Mouse (Mus musculus) fibroblast of lung, adult 2 months (primary cell): ENCODE results near the gene Caskin1.

Experiments used
- DNase-seq: peaks from one replicate; pipeline ENCODE4 v3.0.0-alpha.2; 2011; ENCODE audit warnings: low read depth

Caskin1 gene

DNA sequence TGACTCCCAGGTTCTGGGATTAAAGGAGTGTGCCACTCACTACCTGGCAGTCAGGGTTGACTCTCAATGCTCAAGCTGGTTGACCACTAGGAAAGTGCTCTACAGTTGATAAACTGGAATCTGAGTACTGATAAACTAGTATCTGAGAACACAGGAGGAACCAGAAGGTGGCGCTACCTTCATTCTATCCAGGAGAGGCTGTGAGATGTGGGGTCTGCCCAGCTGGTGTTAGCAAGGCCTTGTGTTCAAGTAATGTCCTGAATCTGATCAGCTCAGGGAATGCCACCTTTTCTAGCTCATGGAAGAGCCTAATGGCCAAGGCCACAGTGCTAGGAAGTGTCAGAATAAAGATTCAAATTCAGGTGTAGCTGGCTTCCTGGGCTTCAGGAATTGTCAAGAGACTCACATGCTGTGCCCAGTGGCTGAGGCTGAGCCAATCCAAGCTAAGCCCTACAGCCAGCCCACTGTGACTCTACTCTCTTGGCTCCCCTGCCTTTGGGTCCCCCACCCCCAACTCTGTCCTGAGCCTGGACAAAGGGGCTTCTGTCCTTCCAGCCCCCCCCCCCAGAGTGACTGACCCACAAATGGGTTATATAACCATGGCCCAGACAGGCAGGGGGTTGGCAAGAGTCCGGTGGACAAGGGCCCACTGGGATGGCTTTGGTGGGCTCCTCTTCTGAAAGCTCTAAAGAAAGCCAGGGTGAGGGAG is 6.4 kb downstream of the Caskin1 start:
- no peak for DNase-seq

DNA sequence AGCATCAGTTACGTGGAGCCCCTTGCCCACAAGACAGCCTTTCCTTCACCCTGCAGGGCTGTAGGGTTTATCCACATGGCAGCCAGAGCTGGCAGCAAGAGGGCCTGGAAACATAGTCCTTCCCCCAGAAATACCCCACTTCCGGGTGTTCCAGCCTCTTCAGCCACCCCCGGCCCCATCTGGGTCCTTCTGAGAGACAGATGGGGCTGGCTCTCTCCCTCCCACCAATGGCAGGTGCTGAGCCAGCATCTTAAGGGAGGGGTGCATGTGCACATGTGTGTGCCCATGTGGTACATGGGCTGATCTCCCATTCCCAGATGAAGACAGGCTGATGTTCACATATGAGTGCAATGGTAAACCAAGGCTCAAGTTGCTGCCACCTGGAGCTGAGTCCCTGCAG is 7.0 kb downstream of the Caskin1 start:
- DNase-seq, result no peak

DNA sequence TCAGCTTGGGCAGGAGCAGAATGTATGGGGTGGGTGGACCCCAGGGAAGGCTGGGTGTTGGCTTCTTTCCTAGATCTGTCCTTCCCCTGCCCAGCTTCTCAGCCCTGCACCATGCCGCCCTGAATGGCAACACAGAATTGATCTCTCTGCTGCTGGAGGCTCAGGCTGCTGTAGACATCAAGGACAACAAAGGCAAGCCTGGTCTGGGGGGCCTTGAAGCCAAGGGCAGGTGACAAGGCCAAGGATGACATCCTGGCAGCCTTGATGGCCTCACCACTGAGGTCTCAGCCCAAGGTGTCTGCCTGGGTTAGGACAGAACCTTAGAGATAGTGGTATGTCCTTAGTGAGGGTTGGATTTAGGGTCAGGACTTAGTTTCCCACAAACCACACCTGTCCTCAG is 7.6 kb downstream of the Caskin1 start:
- DNase-seq, result no peak

DNA sequence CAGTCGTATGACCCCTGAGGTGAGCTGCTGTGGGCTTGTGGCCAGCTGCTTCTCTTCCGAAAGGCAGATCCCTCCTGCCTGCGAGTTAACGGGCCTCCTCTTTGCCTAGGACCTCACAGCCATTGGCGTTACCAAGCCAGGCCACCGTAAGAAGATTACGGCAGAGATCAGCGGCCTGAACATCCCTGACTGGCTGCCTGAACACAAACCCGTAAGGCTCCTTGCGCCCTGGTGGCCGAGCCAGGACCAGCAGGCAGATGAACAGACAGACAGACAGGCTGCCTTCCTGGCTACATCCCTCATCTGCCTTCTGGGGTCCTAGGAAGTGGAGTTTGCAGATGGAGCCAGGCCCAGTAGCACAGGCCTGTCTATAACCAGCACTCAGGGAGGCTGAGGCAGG is 13.8 kb downstream of the Caskin1 start:
- DNase-seq, result no peak

DNA sequence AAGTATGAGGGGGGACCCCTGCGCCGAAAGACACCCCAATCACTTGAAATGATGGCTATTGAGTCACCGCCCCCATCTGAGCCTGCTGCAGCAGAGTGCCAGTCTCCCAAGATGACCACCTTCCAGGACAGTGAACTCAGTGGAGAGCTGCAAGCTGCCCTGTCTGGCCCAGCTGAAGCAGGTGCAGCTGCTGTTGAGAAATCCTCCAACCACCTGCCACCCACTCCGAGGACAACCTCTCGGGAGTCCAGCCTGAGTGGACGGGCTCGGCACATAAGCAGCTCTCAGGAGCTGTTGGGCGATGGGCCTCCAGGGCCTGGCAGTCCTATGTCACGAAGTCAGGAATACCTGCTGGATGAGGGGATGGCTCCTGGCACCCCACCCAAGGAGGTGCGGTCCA is 15.7 kb downstream of the Caskin1 start:
- DNase-seq, result no peak

DNA sequence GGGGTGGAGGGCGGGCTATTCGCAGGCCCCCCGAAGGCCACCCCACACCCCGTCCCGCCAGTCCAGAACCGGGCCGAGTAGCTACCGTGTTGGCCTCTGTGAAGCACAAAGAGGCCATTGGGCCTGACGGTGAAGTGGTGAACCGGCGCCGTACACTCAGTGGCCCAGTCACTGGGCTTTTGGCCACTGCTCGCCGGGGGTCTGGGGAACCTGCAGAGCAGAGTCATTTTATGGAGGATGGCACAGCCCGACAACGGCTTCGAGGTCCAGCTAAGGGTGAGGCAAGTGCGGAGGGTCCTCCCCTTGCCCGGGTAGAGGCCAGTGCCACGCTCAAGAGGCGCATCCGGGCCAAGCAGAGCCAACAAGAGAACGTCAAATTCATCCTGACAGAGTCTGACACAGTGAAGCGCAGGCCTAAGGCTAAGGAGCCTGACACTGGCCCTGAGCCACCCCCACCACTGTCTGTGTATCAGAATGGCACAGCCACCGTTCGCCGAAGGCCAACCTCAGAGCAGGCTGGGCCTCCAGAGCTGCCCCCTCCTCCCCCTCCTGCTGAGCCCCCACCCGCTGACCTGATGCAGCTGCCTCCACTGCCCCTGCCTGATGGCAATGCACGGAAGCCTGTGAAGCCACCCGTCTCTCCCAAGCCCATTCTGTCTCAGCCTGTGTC is 17.0 kb downstream of the Caskin1 start:
- no peak for DNase-seq

DNA sequence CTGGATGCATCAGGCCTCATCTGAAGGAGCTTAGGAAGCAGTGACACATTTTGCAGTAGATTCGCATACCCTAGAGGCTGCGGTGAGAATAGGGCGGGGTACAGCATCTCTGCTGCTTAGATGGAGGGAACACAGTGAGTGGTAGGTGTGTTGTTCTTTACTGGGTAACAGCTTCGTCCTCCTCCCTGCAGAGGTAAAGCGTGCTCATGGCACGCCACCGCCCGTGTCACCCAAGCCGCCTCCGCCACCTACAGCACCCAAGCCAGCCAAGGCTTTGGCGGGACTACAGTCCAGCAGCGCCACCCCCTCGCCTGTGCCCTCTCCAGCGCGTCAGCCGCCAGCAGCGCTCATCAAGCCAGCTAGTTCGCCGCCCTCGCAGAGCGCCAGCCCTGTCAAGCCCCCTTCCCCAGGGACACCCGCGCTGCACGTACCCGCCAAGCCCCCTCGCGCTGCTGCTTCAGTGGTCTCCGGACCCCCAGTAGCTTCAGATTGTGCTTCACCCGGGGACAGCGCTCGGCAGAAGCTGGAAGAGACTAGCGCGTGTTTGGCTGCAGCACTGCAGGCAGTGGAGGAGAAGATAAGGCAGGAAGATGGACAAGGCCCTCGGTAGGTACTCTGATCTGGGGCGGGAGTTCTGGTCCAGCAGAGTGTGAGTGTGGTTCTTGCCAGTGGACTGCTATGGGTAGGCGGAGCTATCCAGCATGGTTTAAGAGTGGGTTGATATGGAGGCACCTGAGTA is 18.1 kb downstream of the Caskin1 start:
- DNase-seq, result no peak

DNA sequence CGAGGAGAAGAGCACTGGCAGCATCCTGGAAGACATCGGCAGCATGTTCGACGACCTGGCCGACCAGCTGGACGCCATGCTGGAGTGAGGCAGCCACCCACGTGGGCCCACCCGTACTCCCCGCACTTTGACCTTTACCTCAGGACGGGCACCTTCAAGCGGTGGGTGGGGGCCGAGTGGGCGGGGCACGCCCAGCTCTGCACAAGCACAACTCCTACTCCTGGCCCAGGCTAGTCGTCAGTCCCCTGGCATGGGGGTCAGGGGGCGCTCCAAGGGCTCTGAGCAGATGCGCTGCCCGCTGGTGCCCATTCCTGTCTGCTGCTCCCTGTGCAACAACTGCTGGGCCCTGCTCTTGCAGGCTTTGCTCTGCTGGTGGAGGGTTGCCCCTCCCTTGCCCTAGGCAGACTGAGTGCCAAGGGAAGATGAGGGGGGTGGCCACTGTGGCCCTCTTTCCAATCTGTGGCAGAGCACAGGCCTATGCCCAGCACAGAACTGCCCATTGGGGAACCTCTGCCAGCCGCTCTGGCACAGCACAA is 18.8 kb downstream of the Caskin1 start:
- no peak for DNase-seq

DNA sequence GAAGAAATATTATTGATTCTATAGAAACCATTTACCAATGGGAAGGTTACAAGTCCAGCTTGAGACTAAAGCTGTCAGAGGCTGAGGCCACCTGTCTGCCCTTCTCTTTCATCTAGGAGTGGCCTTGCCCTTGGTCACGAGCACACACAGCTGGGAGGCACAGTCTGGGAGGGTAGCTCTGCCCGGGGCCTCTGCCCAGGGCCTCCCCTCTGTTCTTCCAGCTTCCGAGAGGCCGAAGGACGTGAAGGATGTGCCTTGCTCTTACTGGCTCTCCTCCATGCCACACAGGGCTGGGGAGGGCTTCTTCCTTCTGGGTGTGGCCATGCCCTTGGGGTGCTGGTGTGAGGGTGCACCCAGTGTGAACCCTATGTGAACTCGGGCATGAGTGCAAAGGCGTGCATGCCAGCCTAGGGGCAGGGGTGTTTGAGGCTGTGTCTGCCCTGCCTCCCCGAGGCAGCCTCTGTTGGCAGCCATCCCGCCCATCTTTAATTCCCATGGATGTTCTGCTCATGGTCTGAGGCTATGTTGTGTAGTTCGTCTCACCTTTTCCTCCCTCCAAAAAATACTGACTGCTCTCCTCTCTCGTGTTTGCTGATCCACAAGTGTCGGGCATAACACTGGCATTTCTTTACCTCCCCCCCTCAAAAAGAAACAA is 19.5 kb downstream of the Caskin1 start:
- DNase-seq, result no peak

DNA sequence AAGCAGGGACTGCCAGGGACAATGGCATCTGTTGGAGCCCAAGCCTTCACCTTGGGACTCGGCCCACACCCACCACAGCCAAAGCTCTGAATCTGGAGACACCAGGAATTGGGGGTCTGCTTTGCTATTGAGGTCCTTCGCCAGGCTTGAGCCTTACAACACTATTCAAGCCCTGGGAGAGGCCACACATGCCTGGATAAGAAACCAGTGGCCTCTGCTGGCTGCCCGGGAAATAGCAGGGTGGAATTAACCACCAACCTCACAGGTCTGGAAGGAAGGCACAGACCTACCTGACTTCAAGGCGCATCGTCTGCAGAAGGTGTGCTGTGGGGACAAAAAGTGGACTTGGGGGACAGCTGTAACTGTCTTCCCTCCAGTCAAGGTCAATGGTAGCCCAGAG is 25.2 kb downstream of the Caskin1 start:
- DNase-seq, result no peak

DNA sequence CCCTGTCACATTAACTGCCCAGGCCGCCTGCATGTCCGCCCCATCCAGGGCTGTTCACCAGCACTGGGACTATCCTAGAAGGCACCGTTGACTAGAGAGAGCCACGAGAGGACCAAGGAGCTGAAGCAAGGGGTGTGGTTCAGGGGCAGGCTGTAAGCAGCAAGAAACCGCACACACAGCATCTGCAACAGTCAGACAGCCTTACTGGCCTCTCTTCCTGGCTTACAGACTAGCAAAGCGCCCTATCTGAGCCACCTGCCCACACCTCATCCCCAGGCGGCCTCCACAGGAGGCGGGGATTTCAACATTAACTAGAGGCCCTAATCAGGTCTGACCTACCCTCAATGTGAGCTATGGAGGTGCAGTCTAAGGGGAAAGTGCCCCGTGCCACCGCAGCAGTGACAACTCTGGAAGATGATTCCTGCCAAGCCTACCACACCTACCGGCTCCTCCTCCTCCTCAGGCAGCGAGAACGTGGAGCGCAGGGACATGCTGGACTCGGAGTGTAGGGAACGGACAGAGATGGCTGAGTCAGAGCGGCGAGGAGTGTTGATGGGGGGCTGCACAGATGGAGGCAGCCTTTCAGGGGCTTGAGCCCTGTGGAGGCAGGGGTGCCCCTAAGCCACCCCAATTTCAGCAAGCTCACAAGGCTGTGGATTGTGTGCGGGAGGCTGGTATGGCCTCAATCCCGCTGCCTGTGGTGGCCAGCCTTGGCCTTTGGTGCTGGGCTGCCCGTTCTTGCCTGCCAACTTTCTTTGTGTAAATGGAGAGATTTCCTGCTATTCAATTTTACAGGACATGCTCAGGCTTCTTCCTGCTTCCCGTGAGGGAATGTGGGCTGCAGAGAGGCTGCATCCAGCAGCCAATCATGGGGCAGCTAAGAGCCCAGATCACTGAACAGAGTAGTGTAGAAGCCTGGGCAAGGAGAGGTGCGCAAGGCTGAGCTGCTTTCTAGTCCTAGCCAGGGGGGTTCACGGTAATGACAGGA is 26.2 kb downstream of the Caskin1 start:
- no peak for DNase-seq

DNA sequence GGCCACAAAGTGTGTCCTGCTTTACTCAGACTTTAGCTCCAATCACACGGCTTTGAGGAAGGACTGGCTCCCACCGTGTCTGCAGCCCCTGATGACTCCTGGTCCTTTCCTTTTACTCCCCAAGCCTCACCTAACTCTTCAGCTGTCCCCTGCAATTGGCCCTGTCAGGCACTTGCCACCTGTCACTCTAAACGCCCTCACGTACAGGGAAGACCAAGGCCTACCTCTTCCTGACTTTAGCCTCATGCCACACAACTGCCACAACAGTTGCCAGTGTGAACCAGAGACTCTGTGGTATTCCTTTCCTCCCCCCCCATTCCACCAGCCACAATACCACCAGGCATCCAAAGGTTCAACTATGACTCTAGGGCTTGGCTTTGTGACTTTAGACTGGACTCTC is 32.0 kb downstream of the Caskin1 start:
- DNase-seq, result no peak

DNA sequence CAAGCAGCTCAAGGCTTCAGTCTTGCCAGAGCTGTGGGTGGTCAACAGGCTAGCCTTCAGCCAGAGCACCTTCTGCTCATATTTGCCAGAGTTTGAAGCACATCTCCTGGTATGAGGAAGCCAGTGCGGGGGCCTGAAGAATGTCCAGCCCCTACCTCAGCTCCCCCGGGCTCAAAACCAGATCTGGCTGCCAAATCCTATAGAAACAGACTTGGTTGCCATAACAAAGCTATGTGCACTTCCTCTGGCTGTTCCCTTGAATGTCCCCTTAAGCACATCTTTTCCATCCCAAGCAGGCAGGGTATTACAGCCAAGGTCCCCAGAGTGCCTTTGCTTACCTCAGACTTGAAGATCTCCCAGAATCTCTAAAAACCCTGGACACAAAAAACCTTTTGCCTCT is 36.3 kb downstream of the Caskin1 start:
- no peak for DNase-seq

DNA sequence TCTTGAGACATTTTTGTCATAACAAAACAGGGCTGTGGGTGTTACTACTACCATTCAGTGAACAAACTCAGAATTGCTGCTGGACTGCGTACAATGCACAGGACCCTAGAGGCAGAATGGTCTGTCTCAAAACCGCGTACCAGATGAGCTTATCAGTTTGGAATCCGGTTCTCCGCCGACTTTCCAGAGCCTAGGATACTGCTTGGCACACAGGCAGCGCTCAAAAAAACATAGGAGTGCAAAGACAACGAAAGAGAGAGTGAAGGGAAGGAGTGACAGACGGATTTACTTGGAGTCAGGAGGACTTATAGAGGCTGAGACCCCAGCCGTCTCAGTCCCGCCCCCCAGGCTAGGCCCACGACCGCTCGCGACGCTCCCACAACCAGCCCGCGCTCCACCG is 38.9 kb downstream of the Caskin1 start:
- DNase-seq, result no peak

DNA sequence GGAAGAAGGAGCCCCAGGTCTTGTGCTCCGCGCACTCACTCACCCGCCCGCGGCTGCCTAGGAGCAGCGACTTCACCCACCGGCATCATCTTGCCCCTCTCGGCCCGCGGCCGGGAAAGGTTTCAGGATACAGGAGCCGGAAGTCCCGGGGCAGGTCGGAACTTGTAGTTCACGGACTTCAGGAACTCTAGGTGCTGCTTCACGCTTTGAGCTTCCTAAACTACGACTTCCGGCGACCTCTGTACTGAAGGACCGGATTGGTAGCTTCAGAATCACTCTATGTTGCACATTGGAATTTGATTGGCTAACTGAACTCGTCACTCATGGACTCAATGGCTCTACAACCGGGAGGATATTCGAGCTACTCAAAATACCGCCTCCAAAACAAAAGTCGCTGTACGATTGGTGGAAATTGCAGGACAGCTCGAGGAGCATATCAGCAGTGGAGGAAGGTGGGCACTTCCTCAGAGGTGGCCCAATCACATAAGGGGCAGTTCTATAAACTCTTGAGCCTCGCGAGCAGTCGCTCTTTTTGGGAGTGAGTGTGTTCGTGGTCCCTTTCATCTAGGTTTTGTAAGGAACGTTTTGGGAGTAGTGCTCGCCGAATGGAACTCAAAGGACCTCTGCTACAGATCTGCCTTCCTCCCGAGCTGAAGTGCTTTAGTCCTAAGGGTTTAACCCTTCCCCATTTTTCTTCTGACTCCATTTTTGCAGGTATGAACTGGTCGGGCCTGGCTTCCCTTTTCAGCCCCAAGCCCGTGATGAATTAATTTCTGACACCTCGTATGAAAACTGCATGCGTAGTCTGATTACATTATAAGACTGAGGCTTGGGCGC is 39.5 kb downstream of the Caskin1 start, which contains the start of gene Traf7:
Traf7 (minus strand) TSS at position 216 of the 837 bp plus-strand sequence.
- peak; percentile 100 for DNase-seq

DNA sequence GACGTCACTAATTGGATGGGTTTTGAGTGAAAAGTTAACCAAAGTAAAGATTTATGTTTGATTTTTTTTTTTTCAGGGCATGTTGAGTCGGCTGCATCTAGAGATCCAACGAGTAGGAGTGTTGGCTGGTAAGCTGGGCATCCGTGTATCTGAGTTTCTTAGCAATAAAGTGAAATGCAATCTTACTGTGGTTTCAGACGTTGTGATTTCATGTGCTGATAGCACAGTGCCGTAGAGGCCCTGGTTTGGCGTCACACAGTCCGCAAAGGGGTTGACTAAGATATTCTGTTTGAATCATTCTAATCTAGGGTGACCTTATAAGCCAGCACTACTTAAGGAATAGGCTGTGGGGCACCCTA is 40.1 kb downstream of the Caskin1 start:
- no peak for DNase-seq

DNA sequence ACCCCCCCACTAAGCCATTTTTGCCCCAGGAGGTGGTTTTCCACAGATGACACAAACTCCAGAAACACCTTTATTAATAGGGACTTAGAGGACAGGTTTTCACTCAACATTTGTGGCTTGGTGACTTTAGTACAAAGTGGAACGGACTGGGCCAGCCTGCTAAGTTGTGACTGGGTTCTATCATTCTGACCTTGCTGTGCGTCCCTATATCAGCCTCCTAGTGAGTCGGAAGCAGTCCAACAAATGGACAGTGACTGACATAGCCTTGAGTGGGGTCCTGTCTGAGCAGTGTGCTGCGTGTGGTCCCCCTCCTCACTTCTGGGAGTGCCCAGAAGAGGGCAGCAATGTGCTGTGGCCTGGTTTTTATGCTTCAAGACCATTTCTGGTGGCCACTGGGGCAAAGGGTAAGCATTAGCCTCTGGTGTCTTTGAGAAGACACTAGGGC is 40.6 kb downstream of the Caskin1 start:
- DNase-seq, result no peak

DNA sequence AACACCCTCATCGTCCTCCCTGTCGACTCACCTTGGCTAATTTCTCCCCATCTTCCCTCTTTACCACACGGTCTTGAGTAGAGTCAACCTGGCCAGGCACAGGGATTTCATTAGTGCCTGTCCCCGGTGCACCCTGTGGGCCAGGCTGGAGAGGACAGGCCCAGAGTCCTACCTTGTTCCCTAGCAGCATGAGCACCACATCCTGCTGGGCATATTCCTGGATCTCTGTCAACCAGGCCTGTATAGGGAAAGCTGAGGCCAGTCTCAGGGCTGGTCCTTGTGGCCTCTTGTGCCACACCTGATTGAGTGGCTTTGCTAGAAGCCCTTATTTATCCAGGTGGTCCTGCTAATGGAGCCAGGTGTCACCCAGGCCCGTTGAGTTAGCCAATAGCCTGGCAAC is 41.5 kb downstream of the Caskin1 start:
- DNase-seq, result no peak

DNA sequence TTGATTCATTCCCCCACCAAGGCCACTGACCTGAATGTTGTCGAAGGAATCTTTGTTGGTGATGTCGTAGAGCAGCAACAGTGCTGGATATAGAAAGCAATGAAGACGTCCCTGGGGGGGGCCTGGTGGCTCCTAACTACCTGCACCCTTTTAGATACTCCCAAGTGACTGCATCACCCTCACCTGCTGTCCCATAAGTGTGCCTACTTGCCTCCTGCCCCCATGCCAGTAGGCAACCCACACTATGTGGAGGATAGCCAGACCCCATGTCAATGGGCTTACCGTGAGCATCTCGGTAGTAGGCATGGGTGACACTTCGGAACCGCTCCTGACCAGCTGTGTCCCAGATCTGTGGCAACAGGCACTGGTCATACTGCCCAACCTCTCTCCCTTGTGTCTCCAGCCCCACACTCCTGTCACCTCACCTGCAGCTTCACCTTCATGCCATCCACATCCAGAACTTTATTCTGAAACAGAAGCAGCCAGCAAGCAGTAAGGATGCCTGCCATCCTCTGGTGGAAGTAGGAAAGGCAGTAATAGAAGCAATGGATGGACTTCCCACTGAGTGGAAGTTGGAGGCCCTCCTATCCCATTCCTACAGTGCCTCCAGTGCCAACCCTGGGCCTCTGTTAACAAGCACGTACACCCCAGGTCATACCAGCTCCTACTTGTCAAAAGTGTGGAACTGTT is 42.1 kb downstream of the Caskin1 start:
- no peak for DNase-seq

DNA sequence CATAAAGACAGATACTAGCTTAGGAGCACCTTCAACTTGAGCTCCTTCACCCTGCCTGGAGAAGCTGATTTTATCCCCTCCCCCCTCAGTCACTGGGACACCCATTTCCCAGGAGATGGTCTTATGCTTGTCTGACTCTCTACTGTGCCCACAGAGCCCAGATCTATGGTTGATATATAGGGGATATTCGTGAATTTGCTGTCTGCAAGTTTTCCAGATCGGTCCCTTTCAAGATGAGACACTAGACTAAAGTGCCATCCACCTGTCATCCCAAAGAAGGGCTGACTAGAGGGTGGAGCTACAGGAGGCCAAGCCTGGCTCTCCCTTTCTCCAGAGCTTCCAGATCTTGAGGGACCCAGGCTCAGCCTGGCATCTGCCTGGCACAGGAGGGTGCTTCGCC is 42.7 kb downstream of the Caskin1 start:
- no peak for DNase-seq
